Mouse (Mus musculus): Measurements from ENCODE around the gene Sys1. TPM values are rescaled to one million over a fixed set of nuclear protein-coding genes. Genes with fewer than 3 reads are reported as not detected.

The Sys1 gene
- polyA plus RNA-seq, 1 experiment = 75.4 TPM

DNA sequence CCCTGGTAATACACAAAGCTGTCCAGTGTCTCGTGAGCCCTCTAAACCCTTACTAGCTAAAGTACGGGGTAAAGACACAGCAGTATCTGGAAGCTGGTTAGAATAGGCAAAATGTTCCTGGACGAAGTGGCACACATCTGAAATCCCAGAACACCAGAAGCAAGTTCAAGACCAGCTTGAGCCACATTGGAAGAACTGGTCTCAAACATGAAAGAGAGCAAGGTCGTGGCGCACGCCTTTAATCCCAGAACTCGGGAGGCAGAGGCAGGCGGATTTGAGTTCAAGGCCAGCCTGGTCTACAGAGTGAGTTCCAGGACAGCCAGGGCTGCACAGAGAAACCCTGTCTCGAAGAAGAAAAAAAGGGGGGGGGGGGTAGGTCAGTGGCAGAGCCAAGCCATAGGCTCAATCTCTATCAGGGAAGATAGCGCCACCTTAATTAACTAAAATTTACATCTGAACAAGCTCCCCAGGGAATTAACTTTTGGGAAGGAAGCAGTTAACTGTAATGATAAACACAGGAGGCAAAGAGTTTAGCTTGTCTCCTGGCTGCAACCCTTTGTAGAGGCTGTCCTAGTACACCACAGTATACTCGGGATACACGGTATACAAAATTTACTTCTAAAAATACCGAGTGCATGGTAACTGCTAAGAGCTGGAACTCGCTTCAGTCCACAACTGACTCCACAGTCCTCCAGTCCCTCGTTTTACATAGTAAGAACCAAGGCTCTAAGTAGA lies 26.7 kb upstream of the Sys1 start:
- no peak for TF ChIP-seq CTCF (IDR thresholded peaks at IDR 0.05; ENCODE audit: borderline replicate concordance, insufficient read depth, low read depth, low read length)
- Histone ChIP-seq H3K27me3 (ENCODE audit: control insufficient read depth, insufficient read depth, low read length) (no peaks in the 10 kb centered on the region), H3K4me3 (replicated peaks; ENCODE audit: insufficient read depth, low read depth, low read length) (no peak overlapping the region), H3K27ac (ENCODE audit: insufficient read depth, low read length) (no peak overlapping the region), H3K4me1 (ENCODE audit: control insufficient read depth, insufficient read depth, low read length) (no peaks in the 10 kb centered on the region)
- no peak for DNase-seq
- 63% methylated on average over 15 of the region's 15 CpGs for WGBS

DNA sequence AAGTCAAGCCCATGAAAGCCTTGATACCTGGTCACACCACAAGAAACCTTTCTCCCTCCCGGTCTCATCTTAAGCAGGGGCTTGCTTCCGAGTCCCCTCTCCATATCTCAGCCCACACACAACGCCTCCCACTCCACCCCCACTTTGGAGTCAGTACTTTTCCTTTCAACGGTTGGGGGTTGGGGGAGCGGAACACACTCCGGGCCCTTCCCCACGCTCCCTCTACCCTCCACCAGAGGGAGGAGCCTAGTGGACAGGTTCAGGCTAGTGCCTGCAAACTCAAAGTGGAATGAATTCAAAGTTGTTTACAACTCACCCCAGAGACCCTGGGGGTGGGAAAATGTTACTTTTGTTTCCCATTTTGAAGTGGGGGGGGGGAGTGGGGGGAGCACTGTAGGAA lies 26.1 kb upstream of the Sys1 start:
- TF ChIP-seq CTCF (IDR thresholded peaks at IDR 0.05; ENCODE audit: borderline replicate concordance, insufficient read depth, low read depth, low read length) = no peak
- no peak for TF ChIP-seq POLR2A (IDR thresholded peaks at IDR 0.05; ENCODE audit: borderline replicate concordance, insufficient read depth, low read length)
- Histone ChIP-seq H3K27me3 (ENCODE audit: control insufficient read depth, insufficient read depth, low read length) (no peaks in the 10 kb centered on the region), H3K4me1 (ENCODE audit: control insufficient read depth, insufficient read depth, low read length) (no peaks in the 10 kb centered on the region), H3K27ac (ENCODE audit: insufficient read depth, low read length) (no peak overlapping the region), H3K4me3 (replicated peaks; ENCODE audit: insufficient read depth, low read depth, low read length) (no peak overlapping the region)
- 31% methylated on average over 7 of the region's 7 CpGs for WGBS
- DNase-seq = no peak

DNA sequence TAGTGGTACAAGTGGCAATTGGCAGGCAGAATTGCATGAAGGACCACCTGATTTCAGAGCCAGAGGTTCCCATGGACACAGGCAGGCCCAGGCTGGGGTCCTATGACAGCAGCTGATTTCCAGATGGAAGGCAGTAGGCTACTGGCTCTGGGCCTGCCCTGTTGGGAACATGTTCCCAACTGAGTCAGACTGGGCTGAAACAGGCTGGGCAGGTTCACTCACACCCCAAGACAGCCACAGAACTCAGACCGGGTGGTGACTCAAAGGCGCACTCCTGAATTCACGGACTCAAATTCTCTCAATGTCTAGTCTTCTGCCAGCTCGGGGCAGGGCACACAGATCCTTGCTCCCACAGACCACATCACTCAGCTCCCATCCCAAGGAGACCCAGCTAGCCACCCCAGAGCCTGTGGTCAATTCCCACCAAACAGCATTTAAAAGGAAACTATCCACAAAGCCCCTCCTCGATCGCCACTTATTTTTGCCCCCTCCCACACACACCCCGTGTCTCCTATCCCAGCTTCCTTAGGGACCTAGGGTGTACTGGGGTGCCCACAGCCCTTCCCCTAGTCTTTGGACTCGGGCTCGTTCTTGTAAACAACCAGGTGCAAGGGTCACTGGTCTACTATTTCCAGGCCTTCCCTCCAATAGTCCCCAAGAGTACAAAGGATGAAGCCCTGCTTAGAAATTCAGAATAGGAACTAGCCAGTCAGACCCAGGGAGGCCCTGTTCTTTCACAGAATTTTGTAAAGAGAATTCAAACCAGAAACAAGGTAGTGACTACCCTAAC lies 24.9 kb upstream of the Sys1 start:
- Histone ChIP-seq H3K4me1 (ENCODE audit: control insufficient read depth, insufficient read depth, low read length) (no peaks in the 10 kb centered on the region), H3K27ac (ENCODE audit: insufficient read depth, low read length) (no peak overlapping the region), H3K4me3 (replicated peaks; ENCODE audit: insufficient read depth, low read depth, low read length) (no peak overlapping the region), H3K27me3 (ENCODE audit: control insufficient read depth, insufficient read depth, low read length) (no peaks in the 10 kb centered on the region)
- no peak for TF ChIP-seq POLR2A (IDR thresholded peaks at IDR 0.05; ENCODE audit: borderline replicate concordance, insufficient read depth, low read length)
- TF ChIP-seq CTCF (IDR thresholded peaks at IDR 0.05; ENCODE audit: borderline replicate concordance, insufficient read depth, low read depth, low read length) = no peak
- WGBS = 61% methylated on average over 9 of the region's 9 CpGs
- DNase-seq = no peak

DNA sequence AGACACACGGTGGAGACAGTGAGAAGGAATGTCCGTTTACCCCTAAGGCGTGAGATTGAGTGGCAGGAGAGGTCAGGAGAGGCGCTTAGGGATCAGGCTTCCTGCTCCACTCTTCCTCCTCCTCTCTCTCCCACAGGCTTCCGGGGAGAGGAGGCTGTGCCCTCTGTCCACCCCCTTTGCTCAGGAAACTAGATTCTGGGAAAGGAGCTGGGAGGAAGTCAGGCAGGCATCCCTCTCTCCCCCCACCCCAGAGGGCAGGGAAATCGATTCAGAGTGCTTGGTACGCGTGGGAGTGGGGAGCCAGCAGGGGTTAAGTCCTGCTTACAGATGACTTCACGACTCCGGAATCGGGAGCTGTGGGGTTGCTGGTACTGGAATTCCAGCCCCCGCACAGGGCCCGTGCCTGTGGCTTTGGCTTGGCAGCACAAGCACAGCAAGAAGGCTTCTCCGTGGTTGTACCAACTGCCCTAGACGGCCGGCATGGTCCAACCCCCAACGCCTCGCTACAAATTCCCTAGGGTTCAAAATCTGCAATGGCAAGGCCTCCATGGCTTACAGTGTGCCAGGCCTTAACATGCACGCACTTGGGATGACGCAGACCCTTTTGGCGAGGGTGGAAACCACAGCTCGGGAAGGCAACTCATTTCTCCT lies 24.1 kb upstream of the Sys1 start:
- Histone ChIP-seq H3K27me3 (ENCODE audit: control insufficient read depth, insufficient read depth, low read length) (no peaks in the 10 kb centered on the region), H3K27ac (ENCODE audit: insufficient read depth, low read length) (no peak overlapping the region), H3K4me3 (replicated peaks; ENCODE audit: insufficient read depth, low read depth, low read length) (no peak overlapping the region), H3K4me1 (ENCODE audit: control insufficient read depth, insufficient read depth, low read length) (no peaks in the 10 kb centered on the region)
- TF ChIP-seq CTCF (IDR thresholded peaks at IDR 0.05; ENCODE audit: borderline replicate concordance, insufficient read depth, low read depth, low read length) = no peak
- no peak for TF ChIP-seq POLR2A (IDR thresholded peaks at IDR 0.05; ENCODE audit: borderline replicate concordance, insufficient read depth, low read length)
- no peak for DNase-seq
- WGBS = 17% methylated on average over 22 of the region's 22 CpGs

DNA sequence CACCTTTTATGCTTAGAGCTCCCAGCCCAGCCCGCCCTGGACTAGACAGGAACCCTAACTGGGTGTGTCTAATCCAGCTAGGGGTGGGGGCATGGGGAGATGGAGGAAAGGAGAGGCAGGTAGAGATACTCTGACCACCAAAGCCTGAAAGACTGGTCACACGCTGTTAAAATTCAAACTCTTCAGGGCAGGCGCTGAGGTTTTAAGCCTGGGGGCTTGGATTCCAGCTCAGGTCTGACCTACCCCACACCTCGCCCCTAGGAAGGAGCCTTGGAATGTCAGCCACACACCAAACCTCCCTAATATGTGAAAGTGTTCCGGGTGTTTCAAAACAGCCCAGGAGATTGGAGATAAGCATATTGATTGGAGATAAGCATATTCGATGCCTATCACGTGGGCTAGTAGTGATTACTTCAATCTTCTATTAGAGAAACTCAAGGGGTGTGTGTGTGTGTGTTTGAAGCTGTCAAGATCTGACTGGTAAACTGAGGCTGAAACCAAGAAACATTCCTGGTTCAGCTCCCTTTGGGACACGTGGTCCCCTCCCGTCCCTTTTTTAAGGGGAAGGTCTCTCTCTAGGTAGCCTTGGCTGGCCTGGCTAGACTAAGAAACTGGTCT lies 23.4 kb upstream of the Sys1 start:
- no peak overlapping the region for H3K4me3 ChIP-seq (replicated peaks; ENCODE audit: insufficient read depth, low read depth, low read length)
- no peaks in the 10 kb centered on the region for H3K4me1 ChIP-seq (ENCODE audit: control insufficient read depth, insufficient read depth, low read length)
- no peak for DNase-seq
- 86% methylated on average over 9 of the region's 9 CpGs for WGBS
- H3K27ac ChIP-seq (ENCODE audit: insufficient read depth, low read length) = no peak overlapping the region
- no peaks in the 10 kb centered on the region for H3K27me3 ChIP-seq (ENCODE audit: control insufficient read depth, insufficient read depth, low read length)
- TF ChIP-seq POLR2A (IDR thresholded peaks at IDR 0.05; ENCODE audit: borderline replicate concordance, insufficient read depth, low read length) = no peak
- no peak for TF ChIP-seq CTCF (IDR thresholded peaks at IDR 0.05; ENCODE audit: borderline replicate concordance, insufficient read depth, low read depth, low read length)

DNA sequence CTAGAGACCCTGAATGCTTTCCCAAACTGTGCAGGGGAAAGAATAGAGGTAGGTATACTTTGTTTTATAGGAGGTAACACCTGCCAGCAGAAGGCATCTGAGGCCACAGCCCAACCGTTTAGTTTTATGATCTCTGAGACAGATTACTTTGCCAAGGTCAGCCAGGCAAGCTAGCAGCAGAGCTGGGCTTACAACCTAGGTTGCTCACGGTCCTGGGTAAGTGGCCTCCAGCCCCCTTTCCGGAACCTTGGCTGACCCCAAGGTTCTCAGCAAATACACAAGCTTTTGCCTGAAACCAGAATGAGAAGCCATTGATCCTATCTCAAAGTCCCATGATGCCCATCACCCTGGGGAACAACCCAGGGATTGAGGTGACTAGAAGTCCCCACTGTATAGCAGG lies 22.1 kb upstream of the Sys1 start:
- no peak for DNase-seq
- no peak overlapping the region for H3K27ac ChIP-seq (ENCODE audit: insufficient read depth, low read length)
- WGBS = 79% methylated on average over 3 of the region's 3 CpGs

DNA sequence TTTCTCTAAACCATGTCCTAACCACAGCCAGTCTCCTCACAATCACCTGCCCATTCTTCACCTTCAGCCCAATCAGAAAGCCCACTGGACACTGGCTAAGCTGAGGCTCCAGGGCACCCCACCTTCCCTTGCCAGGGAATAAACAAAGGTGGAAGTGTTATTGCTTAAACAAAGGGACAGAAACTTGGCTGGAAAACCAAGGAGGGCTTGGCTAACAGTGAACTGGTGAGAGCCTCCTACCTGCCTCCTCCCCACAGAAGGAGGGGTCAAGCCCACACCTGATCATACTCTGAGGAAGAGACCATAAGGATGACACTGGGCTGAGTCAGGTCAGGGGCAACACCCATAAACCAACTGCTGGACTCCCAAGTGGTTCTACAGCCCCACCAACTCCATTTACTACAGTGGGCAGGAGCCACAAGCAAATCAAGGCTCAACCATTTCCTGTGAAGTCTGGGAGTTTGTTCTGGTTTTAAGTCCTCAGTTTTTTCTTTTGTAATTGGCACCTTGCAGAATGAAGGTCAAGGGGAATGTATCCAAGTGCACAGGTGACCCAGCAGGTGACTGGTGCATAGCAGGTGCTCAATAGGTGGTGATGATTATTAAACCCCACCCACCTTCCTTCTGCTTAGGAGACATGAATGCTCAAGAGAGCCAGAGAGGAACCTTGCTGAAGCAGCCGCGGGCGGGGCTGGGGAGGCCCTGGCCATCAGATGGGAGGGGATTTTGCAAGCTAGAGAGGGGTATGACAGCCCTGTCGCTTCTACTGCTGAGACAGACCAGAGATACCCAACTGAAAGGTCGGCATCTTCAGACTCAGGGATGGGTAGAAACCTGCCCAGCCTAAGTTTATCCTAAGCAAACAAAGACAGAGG lies 21.3 kb upstream of the Sys1 start:
- Histone ChIP-seq H3K27me3 (ENCODE audit: control insufficient read depth, insufficient read depth, low read length) (no peaks in the 10 kb centered on the region), H3K4me1 (ENCODE audit: control insufficient read depth, insufficient read depth, low read length) (no peaks in the 10 kb centered on the region), H3K4me3 (replicated peaks; ENCODE audit: insufficient read depth, low read depth, low read length) (no peak overlapping the region), H3K27ac (ENCODE audit: insufficient read depth, low read length) (no peak overlapping the region)
- TF ChIP-seq POLR2A (IDR thresholded peaks at IDR 0.05; ENCODE audit: borderline replicate concordance, insufficient read depth, low read length) = no peak
- no peak for TF ChIP-seq CTCF (IDR thresholded peaks at IDR 0.05; ENCODE audit: borderline replicate concordance, insufficient read depth, low read depth, low read length)
- no peak for DNase-seq
- 56% methylated on average over 5 of the region's 5 CpGs for WGBS

More for the DNA sequence above, 22.1 kb upstream of the Sys1 start:
- Histone ChIP-seq H3K27me3 (ENCODE audit: control insufficient read depth, insufficient read depth, low read length) (no peaks in the 10 kb centered on the region), H3K4me1 (ENCODE audit: control insufficient read depth, insufficient read depth, low read length) (no peaks in the 10 kb centered on the region), H3K4me3 (replicated peaks; ENCODE audit: insufficient read depth, low read depth, low read length) (no peak overlapping the region)
- TF ChIP-seq CTCF (IDR thresholded peaks at IDR 0.05; ENCODE audit: borderline replicate concordance, insufficient read depth, low read depth, low read length) = no peak
- TF ChIP-seq POLR2A (IDR thresholded peaks at IDR 0.05; ENCODE audit: borderline replicate concordance, insufficient read depth, low read length) = no peak

Measured in cerebellum, adult 2 months (tissue).